Mouse (Mus musculus): Measurements from ENCODE around the gene Ube2o.
A peak's percentile ranks its signal among the peaks of the same experiment; 100 is the strongest.
"Not testable (repeated sequence)": the region's sequence is repeated elsewhere in the genome, so short reads cannot be mapped to it uniquely, and the experiment has no call there.

Ube2o gene

GRCm38 (mm10) chr11:116513531-116514038, 67.7 kb downstream of the Ube2o start:
- no peak for DNase-seq (ENCODE audit: low read depth)

DNA sequence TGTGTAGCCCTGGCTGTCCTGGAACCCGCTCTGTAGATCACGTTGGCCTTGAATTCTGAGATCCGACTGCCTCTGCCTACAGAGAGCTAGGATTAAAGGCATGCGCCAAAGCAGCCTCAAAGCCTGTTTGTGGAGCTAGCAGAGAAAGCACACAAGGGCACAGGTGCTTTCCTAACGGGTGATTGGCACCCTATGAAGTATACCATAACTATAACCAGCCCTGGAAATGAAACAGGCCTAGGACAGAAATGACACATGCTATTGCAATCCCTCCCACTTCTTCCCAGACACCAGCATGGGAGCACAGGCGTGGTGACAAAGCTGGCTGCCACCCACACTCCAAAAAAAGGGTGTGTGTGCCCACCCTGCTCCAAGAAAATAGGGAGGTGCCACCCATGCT, 68.3 kb downstream of the Ube2o start:
- no peak for DNase-seq (ENCODE audit: low read depth)

DNA sequence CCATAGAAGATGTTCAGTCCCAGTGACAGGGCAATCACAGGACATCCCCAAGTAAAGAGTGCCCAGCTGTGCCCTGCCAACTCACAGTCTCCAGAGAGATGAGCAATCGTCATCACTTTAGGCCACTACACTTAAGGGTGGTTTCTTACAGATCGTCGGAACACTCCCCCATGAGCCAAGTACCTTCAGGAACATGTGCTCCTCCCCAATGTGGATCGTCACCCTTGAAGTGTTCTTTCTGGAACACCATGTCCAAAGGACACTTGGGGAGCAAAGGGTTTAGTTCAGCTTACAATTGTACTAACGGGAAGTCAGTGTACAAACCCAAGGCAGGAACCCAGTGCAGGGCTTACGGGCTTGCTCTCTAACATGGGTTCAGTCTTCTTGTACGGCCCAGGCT, 69.1 kb downstream of the Ube2o start:
- no peak for DNase-seq (ENCODE audit: low read depth)

DNA sequence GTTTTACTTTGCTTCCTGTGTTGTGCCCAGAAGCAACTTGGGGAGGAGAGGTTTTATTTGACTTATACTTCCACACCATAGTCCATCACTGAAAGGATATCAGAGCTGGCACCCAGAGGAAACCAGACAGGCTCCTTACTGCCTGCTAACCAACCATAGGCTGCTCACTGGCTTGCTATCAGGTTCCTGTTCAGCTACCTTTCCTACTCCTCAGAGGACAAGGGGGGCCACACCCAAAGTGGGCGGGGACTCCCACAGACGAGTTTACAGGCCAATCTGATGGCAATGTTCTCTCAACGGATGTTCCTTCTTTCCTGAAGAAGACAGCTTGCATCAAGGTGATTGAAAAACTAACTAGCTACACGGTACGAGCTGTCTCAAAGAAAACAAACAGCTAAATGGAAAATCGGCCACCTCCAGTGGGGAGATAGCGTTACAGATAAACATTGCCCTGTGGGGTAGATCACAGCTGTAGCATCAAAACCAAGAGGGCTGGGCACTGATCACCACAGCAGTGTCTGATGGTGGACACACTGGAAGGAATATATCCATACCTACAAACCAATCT, 69.9 kb downstream of the Ube2o start:
- no peak for DNase-seq (ENCODE audit: low read depth)

DNA sequence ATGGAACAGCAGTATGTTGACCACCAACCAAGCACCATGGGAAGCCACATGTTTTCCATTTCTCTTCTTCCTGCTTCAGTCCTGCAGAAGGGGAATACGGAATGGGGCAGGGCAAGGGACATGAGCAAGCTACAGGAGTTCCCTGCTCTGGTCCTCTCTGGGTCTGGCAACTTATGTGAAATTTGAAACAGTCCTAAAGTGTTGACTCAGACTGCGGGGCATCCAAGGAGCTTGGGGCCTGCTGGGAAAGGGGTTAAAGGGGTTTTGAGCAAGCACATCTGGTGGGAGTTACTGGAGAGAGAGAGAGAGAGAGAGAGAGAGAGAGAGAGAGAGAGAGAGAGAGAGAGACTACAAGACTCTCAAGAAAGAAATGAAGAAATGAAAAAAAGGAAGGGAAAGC, 72.6 kb downstream of the Ube2o start:
- DNase-seq (ENCODE audit: low read depth), result no peak

GRCm38 (mm10) chr11:116506151-116506875, 74.9 kb downstream of the Ube2o start:
- no peak for DNase-seq (ENCODE audit: low read depth)

GRCm38 (mm10) chr11:116505573-116505972, 75.7 kb downstream of the Ube2o start:
- DNase-seq (ENCODE audit: low read depth), result no peak

DNA sequence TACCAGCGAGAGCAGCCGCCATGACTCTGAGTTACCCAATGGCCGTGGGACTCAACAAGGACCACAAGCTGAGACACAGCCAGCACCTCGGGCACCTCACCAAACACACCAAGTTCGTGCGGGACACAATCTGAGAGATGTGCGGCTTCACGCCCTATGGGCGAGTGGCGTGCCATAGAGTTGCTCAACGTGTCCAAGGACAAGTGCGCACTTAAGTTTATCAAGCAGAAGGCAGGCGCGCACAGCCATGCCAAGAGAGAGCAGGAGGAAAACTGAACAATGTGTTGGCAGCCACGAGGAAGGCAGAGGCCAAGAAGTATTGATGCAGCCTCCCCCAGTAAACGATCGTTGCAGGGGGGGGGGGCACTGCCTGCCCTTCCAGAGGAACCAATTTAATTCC, 76.7 kb downstream of the Ube2o start:
- no peak for DNase-seq (ENCODE audit: low read depth)

DNA sequence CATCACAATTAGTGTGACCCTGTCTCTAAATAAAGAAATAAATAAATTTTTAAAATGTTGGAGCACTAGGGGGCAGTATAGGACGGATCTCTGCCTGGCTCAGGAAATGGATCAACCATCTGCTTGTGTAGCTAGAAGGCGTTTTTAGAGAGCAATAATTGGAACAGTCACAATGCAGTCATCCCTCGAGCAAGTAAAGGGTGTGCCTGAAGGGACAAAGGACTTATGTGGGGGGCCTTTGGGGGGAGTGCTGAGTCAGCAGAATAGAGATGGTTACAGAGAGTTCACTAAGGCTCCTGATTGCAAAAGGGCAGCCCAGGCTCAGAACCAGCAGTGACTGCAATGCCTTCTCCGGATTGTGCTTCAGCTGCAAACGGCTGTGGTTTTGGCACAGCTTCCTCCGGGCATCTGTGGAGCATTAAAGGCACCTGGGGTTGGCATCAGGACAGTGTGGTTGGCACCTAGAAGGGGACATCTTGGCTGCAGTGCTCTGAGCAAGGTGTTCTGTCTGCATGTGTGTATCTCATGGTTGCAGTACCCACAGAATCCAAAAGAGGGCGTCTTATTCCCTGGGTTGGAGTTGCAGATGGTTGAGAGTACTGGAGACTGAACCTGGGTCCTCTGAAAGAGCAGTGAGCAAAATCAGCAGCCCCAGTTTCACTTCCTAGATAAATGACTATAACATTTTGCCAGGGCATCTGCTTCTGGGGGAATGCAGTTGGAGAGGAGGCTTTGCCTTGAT, 80.1 kb downstream of the Ube2o start:
- DNase-seq (ENCODE audit: low read depth), result peak; percentile 53

DNA sequence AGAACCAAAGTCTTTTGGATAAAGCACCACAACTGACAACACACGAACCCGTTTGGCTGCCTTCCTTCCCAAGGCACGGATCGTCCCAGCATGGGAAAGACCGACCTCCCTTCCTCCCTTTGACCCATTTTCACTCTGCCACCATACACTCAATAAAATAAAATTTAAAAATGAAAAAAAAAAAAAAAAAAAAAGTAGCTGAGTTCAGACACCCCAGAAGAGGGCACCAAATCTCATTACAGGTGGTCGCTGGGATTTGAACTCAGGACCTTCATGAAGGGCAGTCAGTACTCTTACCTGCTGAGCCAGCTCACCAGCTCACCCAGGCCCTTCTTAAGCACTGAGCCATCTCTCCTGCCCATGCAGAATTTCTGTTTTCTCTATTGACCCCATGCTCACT, 82.2 kb downstream of the Ube2o start:
- DNase-seq (ENCODE audit: low read depth), result no peak

GRCm38 (mm10) chr11:116498596-116498995, 82.7 kb downstream of the Ube2o start:
- DNase-seq (ENCODE audit: low read depth), result no peak

DNA sequence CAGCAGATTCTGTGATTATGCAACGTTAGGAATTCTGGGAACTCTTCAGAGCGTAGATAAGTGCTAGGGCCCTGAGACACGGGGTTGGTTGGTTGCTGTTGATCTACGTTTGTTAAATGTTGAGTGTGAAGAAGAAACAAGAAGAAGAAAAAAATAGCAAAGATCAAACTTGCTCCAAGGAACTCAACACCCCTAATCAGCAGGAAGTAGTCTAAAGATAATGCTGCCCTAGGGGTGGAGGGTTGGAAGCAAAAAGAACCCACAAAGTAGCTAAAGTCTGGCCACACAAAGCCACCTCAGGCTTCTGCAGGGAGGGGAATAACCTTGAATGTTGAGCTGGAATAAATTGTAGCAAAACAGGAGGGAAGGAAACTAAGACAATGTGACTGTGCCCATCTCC, 83.9 kb downstream of the Ube2o start:
- no peak for DNase-seq (ENCODE audit: low read depth)

GRCm38 (mm10) chr11:116494474-116495174, 86.6 kb downstream of the Ube2o start:
- no peak for DNase-seq (ENCODE audit: low read depth)

GRCm38 (mm10) chr11:116493795-116494252, 87.4 kb downstream of the Ube2o start, which contains the start of gene Prpsap1:
Gene Prpsap1, minus strand, starts transcription at chr11:116494202.
- DNase-seq (ENCODE audit: low read depth), result no peak

- no peak for DNase-seq (ENCODE audit: low read depth)
These were observed 88.1 kb downstream of the Ube2o start for GRCm38 (mm10) chr11:116493191-116493590.

DNA sequence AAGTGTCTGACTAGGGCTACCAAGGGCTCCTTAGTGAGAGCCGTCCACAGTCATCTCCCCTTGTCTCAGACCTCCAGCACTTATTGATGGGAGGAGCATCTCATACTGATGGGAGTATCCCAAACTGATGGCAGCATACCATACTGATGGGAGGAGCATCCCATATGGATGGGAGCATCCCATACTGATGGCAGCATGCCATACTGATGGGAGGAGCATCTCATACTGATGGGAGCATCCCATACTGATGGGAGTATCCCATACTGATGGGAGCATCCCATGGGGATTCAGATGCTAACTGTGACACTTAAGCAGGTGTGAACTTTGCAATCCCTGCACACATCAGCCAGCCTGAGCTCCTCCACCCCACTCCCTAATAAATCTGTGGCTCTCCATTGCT, 88.7 kb downstream of the Ube2o start:
- DNase-seq (ENCODE audit: low read depth), result not testable (repeated sequence)

DNA sequence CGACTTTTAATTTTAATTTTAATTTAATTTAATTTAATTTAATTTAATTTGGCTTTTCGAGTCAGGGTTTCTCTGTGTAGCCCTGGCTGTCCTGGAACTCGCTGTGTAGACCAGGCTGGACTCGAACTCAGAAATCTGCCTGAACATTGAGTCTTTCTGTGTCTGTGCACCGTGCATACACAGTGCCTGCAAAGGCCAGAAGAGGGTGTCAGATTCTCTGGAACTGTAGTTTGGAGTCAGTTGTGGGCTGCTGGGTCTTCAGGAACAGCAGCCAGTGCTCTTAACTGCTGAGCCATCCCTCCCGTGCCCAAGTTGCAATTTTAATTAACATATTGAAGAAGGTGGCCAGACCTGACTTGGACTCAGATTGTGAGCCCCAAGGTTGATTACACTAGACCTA, 89.9 kb downstream of the Ube2o start:
- no peak for DNase-seq (ENCODE audit: low read depth)

DNA sequence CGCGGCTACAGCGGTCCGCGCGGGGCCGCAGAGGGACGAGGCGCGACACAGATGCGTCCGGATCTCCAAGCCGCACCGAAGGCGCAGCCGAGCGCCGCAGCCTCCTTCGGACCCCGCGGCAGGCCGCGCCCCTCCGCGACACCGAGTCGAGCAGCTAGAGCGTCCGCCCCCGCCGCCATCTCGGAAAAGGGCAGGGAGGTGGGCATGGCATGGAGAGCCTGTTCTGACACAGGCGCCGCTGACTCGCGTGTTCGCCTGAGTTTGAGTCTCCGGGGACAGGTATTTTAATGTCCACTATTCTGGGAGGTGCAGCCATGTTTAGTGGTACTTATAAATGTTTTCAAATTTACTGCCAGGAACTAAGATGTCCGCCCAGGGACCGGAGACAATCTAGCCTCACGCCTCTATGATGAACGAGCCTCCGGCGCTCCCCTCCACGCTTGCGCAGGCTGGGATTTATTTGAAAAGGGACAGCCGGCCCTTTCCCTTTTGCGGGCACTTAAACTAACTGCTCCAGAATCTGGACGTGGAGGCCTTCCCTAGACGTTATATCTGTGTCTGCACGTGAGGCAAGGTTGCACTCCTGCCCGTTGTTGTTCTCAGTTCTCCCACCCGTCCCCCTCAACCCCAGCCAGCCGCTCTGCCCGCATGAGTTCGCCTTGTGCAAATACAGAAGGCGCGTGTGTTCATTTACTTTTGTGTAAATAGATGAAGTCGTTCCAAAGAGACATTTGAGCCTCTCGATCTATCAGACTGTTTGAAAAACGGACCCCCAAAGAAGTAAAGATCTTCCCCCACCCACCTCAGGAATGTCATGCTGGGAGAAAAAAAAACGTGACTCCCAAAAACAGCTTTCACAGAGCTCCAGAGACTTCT, 90.8 kb downstream of the Ube2o start:
- DNase-seq (ENCODE audit: low read depth), result peak; percentile 69

DNA sequence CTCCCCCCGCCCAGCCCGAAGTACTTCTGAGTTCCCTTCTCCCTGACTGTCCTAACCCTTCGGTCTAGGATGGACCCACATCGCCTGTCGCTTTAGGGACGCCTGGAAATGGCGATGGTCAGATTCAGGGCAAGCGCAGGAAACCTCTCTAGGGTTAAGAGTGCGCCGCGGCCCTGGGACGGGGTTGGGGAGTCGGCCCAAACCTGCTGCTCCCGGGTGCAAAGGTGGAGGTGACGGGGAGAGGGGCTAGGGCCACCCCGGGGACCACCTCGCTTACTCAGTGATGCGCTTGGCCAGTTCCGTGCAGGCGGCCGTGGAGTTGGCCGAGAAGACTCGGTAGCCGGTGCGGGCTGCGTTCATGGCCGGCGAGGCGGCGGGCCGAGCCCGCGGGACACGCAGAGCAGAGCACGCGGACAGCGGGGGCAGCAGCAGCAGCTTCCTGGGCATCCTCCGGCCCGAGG, 91.4 kb downstream of the Ube2o start:
- no peak for DNase-seq (ENCODE audit: low read depth)

- no peak for DNase-seq (ENCODE audit: low read depth)
These were observed 92.4 kb downstream of the Ube2o start for GRCm38 (mm10) chr11:116488693-116489375.

DNA sequence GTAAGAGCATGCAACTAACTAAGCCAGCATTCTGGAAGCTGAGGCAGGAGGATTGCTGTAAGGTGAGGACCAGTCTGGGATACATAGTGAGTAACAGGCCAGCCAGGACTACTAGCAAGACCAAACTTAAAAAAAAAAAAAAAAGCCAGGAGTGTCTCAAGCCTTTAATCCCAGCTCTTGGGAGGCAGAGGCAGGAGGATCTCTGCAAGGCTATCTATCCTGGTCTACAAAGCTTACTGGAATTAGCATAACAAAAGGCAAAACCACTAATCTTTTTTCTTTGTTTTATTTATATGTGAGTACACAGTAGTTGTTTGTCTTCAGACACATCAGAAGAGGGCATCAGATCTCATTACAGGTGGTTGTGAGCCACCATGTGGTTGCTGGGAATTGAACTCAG, 93.0 kb downstream of the Ube2o start:
- no peak for DNase-seq (ENCODE audit: low read depth)

Data from fibroblast of lung, adult 2 months (primary cell).